Comparison of ENCODE assay signal across 11 mouse cellular contexts in genomic region chr8:122905346-122905745, GRCm38 (mm10). TPM values are rescaled to one million over a fixed set of nuclear protein-coding genes. Genes with fewer than 3 reads are reported as not detected.
DNase-seq lines count a peak whose midpoint lies in the region; ATAC-seq and TF ChIP-seq lines count a peak whose summit lies in the region.
"Had no signal": no experiment of that assay in that cellular context is flagged by ENCODE, and none has a peak within 500 bp of the region (broad histone marks: within the 10 kb centered on the region; RNA-seq: fewer than 3 reads in every experiment).

No protein-coding gene starts in this region.

- no peak overlapping the region for H3K4me3 ChIP-seq in cerebellum, adult 2 months (replicated peaks; ENCODE audit: insufficient read depth, low read depth, low read length)
- no peak overlapping the region for H3K4me3 ChIP-seq in liver, embryonic 13.5 days (replicated peaks)
- no peak overlapping the region for H3K4me3 ChIP-seq in liver, embryonic 11.5 days (ENCODE audit: low read depth, low read length)
- H3K4me3 ChIP-seq in midbrain, embryonic 14.5 days (replicated peaks; ENCODE audit: low read depth, low read length): no peak overlapping the region
- H3K4me3 ChIP-seq: embryonic facial prominence, embryonic 12.5 days; heart, embryonic 13.5 days had no signal

- H3K4me1 ChIP-seq in cerebellum, adult 2 months (ENCODE audit: control insufficient read depth, insufficient read depth, low read length): peaks cover 66% of the 10 kb centered on the region
- peaks cover 19% of the 10 kb centered on the region for H3K4me1 ChIP-seq in liver, embryonic 13.5 days (replicated peaks)
- H3K4me1 ChIP-seq in liver, embryonic 11.5 days (replicated peaks; ENCODE audit: control insufficient read depth, insufficient read depth, low read length): no peaks in the 10 kb centered on the region
- H3K4me1 ChIP-seq in midbrain, embryonic 14.5 days (ENCODE audit: control insufficient read depth, insufficient read depth, low read length): no peaks in the 10 kb centered on the region
- H3K4me1 ChIP-seq: embryonic facial prominence, embryonic 12.5 days had no signal

- peak overlapping the region; percentile 80 for H3K27ac ChIP-seq in cerebellum, adult 2 months (ENCODE audit: insufficient read depth, low read length)
- H3K27ac ChIP-seq in liver, embryonic 13.5 days: 0 out of 2 replicates have a peak overlapping the region, but pooled peaks have one; percentile 23
- H3K27ac ChIP-seq in liver, embryonic 11.5 days (ENCODE audit: low read depth, low read length): no peak overlapping the region
- no peak overlapping the region for H3K27ac ChIP-seq in midbrain, embryonic 14.5 days (replicated peaks; ENCODE audit: low read depth, low read length)
- H3K27ac ChIP-seq: embryonic facial prominence, embryonic 12.5 days had no signal

- peak; percentile 70 to 84 for DNase-seq in cerebellum, adult 2 months
- no peak for DNase-seq in liver, embryonic 13.5 days
- no peak for DNase-seq in liver, embryonic 11.5 days (ENCODE audit: low spot score)
- DNase-seq in adrenal gland, postnatal 25 days: peak; percentile 65
- DNase-seq in gonadal fat pad, adult 2 months (ENCODE audit: low read depth): peak; percentile 95
- DNase-seq in midbrain, embryonic 14.5 days: no peak
- no peak for DNase-seq in ovary, postnatal 14 days (ENCODE audit: low spot score)
- DNase-seq: left cerebral cortex, postnatal 4 days had no signal

- WGBS in cerebellum, adult 2 months: 16% methylated on average over 4 of the region's 4 CpGs
- 81% methylated on average over 4 of the region's 4 CpGs for WGBS in liver, embryonic 13.5 days (ENCODE audit: insufficient replicate concordance)
- 90% methylated on average over 4 of the region's 4 CpGs for WGBS in liver, embryonic 11.5 days
- WGBS in midbrain, embryonic 14.5 days: 89% methylated on average over 4 of the region's 4 CpGs

- H3K9ac ChIP-seq in liver, embryonic 13.5 days: no peak overlapping the region
- no peak overlapping the region for H3K9ac ChIP-seq in liver, embryonic 11.5 days (ENCODE audit: low read depth, low read length)
- H3K9ac ChIP-seq in midbrain, embryonic 14.5 days (replicated peaks; ENCODE audit: low read length): no peak overlapping the region
- H3K9ac ChIP-seq: embryonic facial prominence, embryonic 12.5 days had no signal

- no peak for TF ChIP-seq CTCF in cerebellum, adult 2 months (IDR thresholded peaks at IDR 0.05; ENCODE audit: borderline replicate concordance, insufficient read depth, low read depth, low read length)

- H3K36me3 ChIP-seq in liver, embryonic 13.5 days: peaks cover 37% of the 10 kb centered on the region
- H3K36me3 ChIP-seq in liver, embryonic 11.5 days (ENCODE audit: control insufficient read depth, insufficient read depth, low read length): peaks cover 6% of the 10 kb centered on the region
- H3K36me3 ChIP-seq in midbrain, embryonic 14.5 days (ENCODE audit: control insufficient read depth, insufficient read depth, low read length): peaks cover 20% of the 10 kb centered on the region

- H3K4me2 ChIP-seq in liver, embryonic 13.5 days: no peak overlapping the region
- H3K4me2 ChIP-seq in liver, embryonic 11.5 days: no peak overlapping the region
- H3K4me2 ChIP-seq in midbrain, embryonic 14.5 days (ENCODE audit: low read length): no peak overlapping the region
- H3K4me2 ChIP-seq: embryonic facial prominence, embryonic 12.5 days; heart, embryonic 13.5 days had no signal

- ATAC-seq in cerebellum, adult (ENCODE audit: insufficient number of reproducible peaks, low FRiP score, low TSS enrichment): no peak
- ATAC-seq in liver, embryonic 13.5 days (ENCODE audit: low read depth): no peak
- no peak for ATAC-seq in liver, embryonic 11.5 days (replicated peaks; ENCODE audit: low FRiP score)
- no peak for ATAC-seq in midbrain, embryonic 14.5 days (ENCODE audit: low FRiP score, low TSS enrichment)

- no peak for TF ChIP-seq POLR2A in cerebellum, adult 2 months (IDR thresholded peaks at IDR 0.05; ENCODE audit: borderline replicate concordance, insufficient read depth, low read length)

- no peaks in the 10 kb centered on the region for H3K9me3 ChIP-seq in liver, embryonic 13.5 days (replicated peaks)
- H3K9me3 ChIP-seq in liver, embryonic 11.5 days (ENCODE audit: control insufficient read depth, low read length): no peaks in the 10 kb centered on the region
- H3K9me3 ChIP-seq in midbrain, embryonic 14.5 days (ENCODE audit: control insufficient read depth, low read length): no peaks in the 10 kb centered on the region
- H3K9me3 ChIP-seq: embryonic facial prominence, embryonic 12.5 days; heart, embryonic 13.5 days had no signal

- H3K27me3 ChIP-seq in cerebellum, adult 2 months (ENCODE audit: control insufficient read depth, insufficient read depth, low read length): no peaks in the 10 kb centered on the region
- H3K27me3 ChIP-seq in liver, embryonic 13.5 days: no peaks in the 10 kb centered on the region
- no peaks in the 10 kb centered on the region for H3K27me3 ChIP-seq in liver, embryonic 11.5 days (replicated peaks; ENCODE audit: control insufficient read depth, insufficient read depth, low read length)
- no peaks in the 10 kb centered on the region for H3K27me3 ChIP-seq in midbrain, embryonic 14.5 days (ENCODE audit: control insufficient read depth, insufficient read depth, low read length)
- H3K27me3 ChIP-seq: embryonic facial prominence, embryonic 12.5 days; heart, embryonic 13.5 days had no signal

RNA-seq across cellular contexts. Expression of gene Cdh15, which starts 57.6 kb away (rescaled TPM):
- polyA plus RNA-seq in cerebellum, adult 2 months (2012; rRNA removed): 26.5 and 34.3 TPM in 2 replicates
- 0.31 and 0.65 TPM in 2 replicates for polyA plus RNA-seq in liver, embryonic 13.5 days (2015; fragmentation: Nextera tagmentation; extraction: Ambion mirVana)
- 0.97 and 1.5 TPM in 2 replicates for polyA plus RNA-seq in liver, embryonic 11.5 days (2014; fragmentation: Nextera tagmentation; extraction: Ambion mirVana)
- 0.55 TPM in 1 of 2 replicates, not detected in the other for total RNA-seq in adrenal gland, postnatal 25 days (2021)
- polyA plus RNA-seq in gonadal fat pad, adult 2 months (2012; rRNA removed): not detected in 2 replicates
- polyA plus RNA-seq in midbrain, embryonic 14.5 days (2014; fragmentation: Nextera tagmentation; extraction: Ambion mirVana): 1.5 and 2.6 TPM in 2 replicates

Comparison
In these comparisons a context has a peak if more than half of its experiments do, and no peak if none do; other contexts are left out.
1. H3K27ac ChIP-seq: peak in cerebellum, adult 2 months (single experiment) and liver, embryonic 13.5 days (single experiment); none in liver, embryonic 11.5 days (single experiment) and midbrain, embryonic 14.5 days (single experiment).
2. DNase-seq: peak in cerebellum, adult 2 months (2 of 2), adrenal gland, postnatal 25 days (single experiment) and gonadal fat pad, adult 2 months (single experiment); none in liver, embryonic 13.5 days (single experiment), liver, embryonic 11.5 days (single experiment), midbrain, embryonic 14.5 days (single experiment) and ovary, postnatal 14 days (single experiment).